Mouse (Mus musculus): ENCODE data around the gene Rims4.

Gene Rims4

GRCm38 (mm10) chr2:163911826-163912444 is 6.5 kb downstream of the Rims4 start:
- in situ Hi-C loops (cut with MboI, MseI), result no loop called here

GRCm38 (mm10) chr2:163909604-163910003 is 8.9 kb downstream of the Rims4 start:
- in situ Hi-C loops (cut with MboI, MseI), result no loop called here

- in situ Hi-C loops (cut with MboI, MseI), result no loop called here
Measured at GRCm38 (mm10) chr2:163907131-163907530, 11.4 kb downstream of the Rims4 start.

- in situ Hi-C loops (cut with MboI, MseI), result no loop called here
Measured at GRCm38 (mm10) chr2:163904323-163904722, 14.2 kb downstream of the Rims4 start.

GRCm38 (mm10) chr2:163903461-163903860 is 15.0 kb downstream of the Rims4 start:
- in situ Hi-C loops (cut with MboI, MseI), result no loop called here

- in situ Hi-C loops (cut with MboI, MseI), result no loop called here
Measured at GRCm38 (mm10) chr2:163902448-163902847, 16.0 kb downstream of the Rims4 start.

GRCm38 (mm10) chr2:163901043-163901442 is 17.4 kb downstream of the Rims4 start:
- in situ Hi-C loops (cut with MboI, MseI), result no loop called here

GRCm38 (mm10) chr2:163899910-163900411 is 18.5 kb downstream of the Rims4 start:
- in situ Hi-C loops (cut with MboI, MseI), result no loop called here

GRCm38 (mm10) chr2:163897988-163898535 is 20.4 kb downstream of the Rims4 start:
- in situ Hi-C loops (cut with MboI, MseI), result no loop called here

GRCm38 (mm10) chr2:163897026-163897425 is 21.5 kb downstream of the Rims4 start:
- in situ Hi-C loops (cut with MboI, MseI), result no loop called here

- in situ Hi-C loops (cut with MboI, MseI), result no loop called here
Measured at GRCm38 (mm10) chr2:163895156-163895555, 23.3 kb downstream of the Rims4 start.

GRCm38 (mm10) chr2:163893446-163894370 is 24.8 kb downstream of the Rims4 start:
- in situ Hi-C loops (cut with MboI, MseI), result no loop called here

GRCm38 (mm10) chr2:163891271-163891670 is 27.2 kb downstream of the Rims4 start:
- in situ Hi-C loops (cut with MboI, MseI), result no loop called here

- in situ Hi-C loops (cut with MboI, MseI), result no loop called here
Measured at GRCm38 (mm10) chr2:163890586-163890985, 27.9 kb downstream of the Rims4 start.

- in situ Hi-C loops (cut with MboI, MseI), result no loop called here
Measured at GRCm38 (mm10) chr2:163889411-163889810, 29.1 kb downstream of the Rims4 start.

GRCm38 (mm10) chr2:163882859-163883652 is 35.4 kb downstream of the Rims4 start:
- in situ Hi-C loops (cut with MboI, MseI), result no loop called here

GRCm38 (mm10) chr2:163880891-163881290 is 37.6 kb downstream of the Rims4 start:
- in situ Hi-C loops (cut with MboI, MseI), result no loop called here

GRCm38 (mm10) chr2:163876830-163877498 is 41.5 kb downstream of the Rims4 start:
- in situ Hi-C loops (cut with MboI, MseI), result no loop called here

- in situ Hi-C loops (cut with MboI, MseI), result no loop called here
Measured at GRCm38 (mm10) chr2:163875484-163875883, 43.0 kb downstream of the Rims4 start.

GRCm38 (mm10) chr2:163874877-163875276 is 43.6 kb downstream of the Rims4 start:
- in situ Hi-C loops (cut with MboI, MseI), result no loop called here

GRCm38 (mm10) chr2:163871906-163872305 is 46.6 kb downstream of the Rims4 start:
- in situ Hi-C loops (cut with MboI, MseI), result no loop called here
